Mouse (Mus musculus): Measurements from ENCODE around the gene Galnt11. TPM values are rescaled to one million over a fixed set of nuclear protein-coding genes. Genes with fewer than 3 reads are reported as not detected.

The Galnt11 gene
- polyA plus RNA-seq, 1 experiment: 8.7 TPM

GRCm38 (mm10) chr5:25243101-25243500, 21.4 kb downstream of the Galnt11 start:
- TF ChIP-seq TCF12 (IDR thresholded peaks at IDR 0.05; ENCODE audit: insufficient read depth, poor library complexity, severe bottlenecking): no peak
- no peak for TF ChIP-seq USF1 (IDR thresholded peaks at IDR 0.05; ENCODE audit: low read depth)
- no peak for TF ChIP-seq CEBPB (IDR thresholded peaks at IDR 0.05; ENCODE audit: insufficient read depth, poor library complexity, severe bottlenecking)
- no peak for TF ChIP-seq E2F4 (IDR thresholded peaks at IDR 0.05; ENCODE audit: insufficient read depth)
- TF ChIP-seq POLR2AphosphoS2 (IDR thresholded peaks at IDR 0.05; ENCODE audit: insufficient read length, low read depth): no peak
- TF ChIP-seq MYOD1 (IDR thresholded peaks at IDR 0.05; ENCODE audit: control insufficient read depth in 1 of 3, insufficient read length in 2 of 3, low read depth in 2 of 3): no peak
- no peak for TF ChIP-seq REST (IDR thresholded peaks at IDR 0.05; ENCODE audit: insufficient read depth, insufficient read length)
- TF ChIP-seq POLR2A (IDR thresholded peaks at IDR 0.05; ENCODE audit: insufficient read length, low read depth): no peak
- no peaks in the 10 kb centered on the region for H3K79me2 ChIP-seq (ENCODE audit: control insufficient read depth, insufficient read depth)
- H3K27me3 ChIP-seq (ENCODE audit: control insufficient read depth, insufficient read depth, insufficient read length): no peaks in the 10 kb centered on the region
- H3K4me3 ChIP-seq: no peak overlapping the region
- no peak overlapping the region for H3K4me2 ChIP-seq (ENCODE audit: low read depth)
- H3ac ChIP-seq (ENCODE audit: control insufficient read depth, insufficient read length): no peak overlapping the region
- H3K36me3 ChIP-seq (ENCODE audit: control insufficient read depth, insufficient read depth): no peaks in the 10 kb centered on the region

DNA sequence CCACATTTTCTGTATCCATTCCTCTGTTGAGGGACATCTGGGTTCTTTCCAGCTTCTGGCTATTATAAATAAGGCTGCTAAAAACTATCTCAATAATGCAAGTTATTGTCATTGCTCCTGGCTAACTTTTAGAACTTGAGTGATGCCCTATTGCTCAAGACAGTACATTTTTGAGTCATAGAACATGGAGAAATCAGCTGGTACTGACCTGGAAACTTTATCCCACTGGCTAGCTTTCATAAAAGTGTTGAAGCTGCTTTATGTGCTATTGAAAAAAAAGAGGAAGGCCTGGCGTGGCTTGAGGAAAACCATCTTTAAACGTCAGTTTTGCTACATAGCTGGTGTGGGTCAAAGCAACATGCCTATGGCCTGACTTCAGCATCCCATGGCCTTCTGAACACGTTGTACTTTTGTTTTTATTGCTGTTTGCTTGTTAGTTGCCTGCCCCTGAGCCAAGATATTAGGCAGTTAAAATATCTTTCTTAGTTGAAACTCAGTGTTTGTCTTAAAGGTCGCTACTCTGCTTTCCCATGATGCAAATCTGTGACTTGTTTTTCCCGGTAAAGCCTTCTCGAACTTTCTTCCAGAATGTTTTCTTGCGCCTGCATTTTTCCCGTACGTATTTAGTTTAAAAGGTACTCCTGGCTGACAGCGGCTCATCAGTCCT, 24.2 kb downstream of the Galnt11 start:
- Histone ChIP-seq H3K36me3 (ENCODE audit: control insufficient read depth, insufficient read depth) (peaks cover under 1% of the 10 kb centered on the region), H3K4me3 (no peak overlapping the region), H3ac (ENCODE audit: control insufficient read depth, insufficient read length) (no peak overlapping the region), H3K27me3 (ENCODE audit: control insufficient read depth, insufficient read depth, insufficient read length) (no peaks in the 10 kb centered on the region), H3K4me2 (ENCODE audit: low read depth) (no peak overlapping the region), H3K79me2 (ENCODE audit: control insufficient read depth, insufficient read depth) (no peaks in the 10 kb centered on the region)
- TF ChIP-seq MYOG (IDR thresholded peaks at IDR 0.05; ENCODE audit: control insufficient read depth in 1 of 3, insufficient read depth in 1 of 3, insufficient read length in 2 of 3, low read depth in 2 of 3): no peak
- TF ChIP-seq REST (IDR thresholded peaks at IDR 0.05; ENCODE audit: insufficient read depth, insufficient read length): no peak
- TF ChIP-seq MYOD1 (IDR thresholded peaks at IDR 0.05; ENCODE audit: control insufficient read depth in 1 of 3, insufficient read length in 2 of 3, low read depth in 2 of 3): no peak
- no peak for TF ChIP-seq TCF3 (IDR thresholded peaks at IDR 0.05; ENCODE audit: insufficient read length, low read depth)
- no peak for TF ChIP-seq SRF (IDR thresholded peaks at IDR 0.05; ENCODE audit: control insufficient read depth, insufficient read length, low read depth)
- no peak for TF ChIP-seq TCF12 (IDR thresholded peaks at IDR 0.05; ENCODE audit: insufficient read depth, poor library complexity, severe bottlenecking)
- no peak for TF ChIP-seq E2F4 (IDR thresholded peaks at IDR 0.05; ENCODE audit: insufficient read depth)
- no peak for TF ChIP-seq POLR2A (IDR thresholded peaks at IDR 0.05; ENCODE audit: insufficient read length, low read depth)

GRCm38 (mm10) chr5:25246473-25246865, 24.8 kb downstream of the Galnt11 start:
- no peak overlapping the region for H3K4me3 ChIP-seq
- no peaks in the 10 kb centered on the region for H3K79me2 ChIP-seq (ENCODE audit: control insufficient read depth, insufficient read depth)
- no peak overlapping the region for H3ac ChIP-seq (ENCODE audit: control insufficient read depth, insufficient read length)
- TF ChIP-seq TCF12 (IDR thresholded peaks at IDR 0.05; ENCODE audit: insufficient read depth, poor library complexity, severe bottlenecking) (no peak), TCF3 (IDR thresholded peaks at IDR 0.05; ENCODE audit: insufficient read length, low read depth) (no peak), CEBPB (IDR thresholded peaks at IDR 0.05; ENCODE audit: insufficient read depth, poor library complexity, severe bottlenecking) (no peak), POLR2A (IDR thresholded peaks at IDR 0.05; ENCODE audit: insufficient read length, low read depth) (no peak), REST (IDR thresholded peaks at IDR 0.05; ENCODE audit: insufficient read depth, insufficient read length) (no peak), POLR2AphosphoS2 (IDR thresholded peaks at IDR 0.05; ENCODE audit: insufficient read length, low read depth) (no peak), MAX (IDR thresholded peaks at IDR 0.05; ENCODE audit: low read depth) (no peak), MYOD1 (IDR thresholded peaks at IDR 0.05; ENCODE audit: control insufficient read depth in 1 of 3, insufficient read length in 2 of 3, low read depth in 2 of 3) (no peak), MYOG (IDR thresholded peaks at IDR 0.05; ENCODE audit: control insufficient read depth in 1 of 3, insufficient read depth in 1 of 3, insufficient read length in 2 of 3, low read depth in 2 of 3) (no peak), E2F4 (IDR thresholded peaks at IDR 0.05; ENCODE audit: insufficient read depth) (no peak), SRF (IDR thresholded peaks at IDR 0.05; ENCODE audit: control insufficient read depth, insufficient read length, low read depth) (no peak), USF1 (IDR thresholded peaks at IDR 0.05; ENCODE audit: low read depth) (no peak)
- H3K27me3 ChIP-seq (ENCODE audit: control insufficient read depth, insufficient read depth, insufficient read length): no peaks in the 10 kb centered on the region
- no peak overlapping the region for H3K4me2 ChIP-seq (ENCODE audit: low read depth)
- H3K36me3 ChIP-seq (ENCODE audit: control insufficient read depth, insufficient read depth): peaks cover 6% of the 10 kb centered on the region

GRCm38 (mm10) chr5:25247036-25247435, 25.3 kb downstream of the Galnt11 start:
- no peak overlapping the region for H3K4me2 ChIP-seq (ENCODE audit: low read depth)
- no peak overlapping the region for H3K4me3 ChIP-seq
- TF ChIP-seq POLR2A (IDR thresholded peaks at IDR 0.05; ENCODE audit: insufficient read length, low read depth) (no peak), CEBPB (IDR thresholded peaks at IDR 0.05; ENCODE audit: insufficient read depth, poor library complexity, severe bottlenecking) (no peak), REST (IDR thresholded peaks at IDR 0.05; ENCODE audit: insufficient read depth, insufficient read length) (no peak), TCF3 (IDR thresholded peaks at IDR 0.05; ENCODE audit: insufficient read length, low read depth) (no peak), SRF (IDR thresholded peaks at IDR 0.05; ENCODE audit: control insufficient read depth, insufficient read length, low read depth) (no peak), MYOG (IDR thresholded peaks at IDR 0.05; ENCODE audit: control insufficient read depth in 1 of 3, insufficient read depth in 1 of 3, insufficient read length in 2 of 3, low read depth in 2 of 3) (no peak), MYOD1 (IDR thresholded peaks at IDR 0.05; ENCODE audit: control insufficient read depth in 1 of 3, insufficient read length in 2 of 3, low read depth in 2 of 3) (no peak), E2F4 (IDR thresholded peaks at IDR 0.05; ENCODE audit: insufficient read depth) (no peak), TCF12 (IDR thresholded peaks at IDR 0.05; ENCODE audit: insufficient read depth, poor library complexity, severe bottlenecking) (no peak), MAX (IDR thresholded peaks at IDR 0.05; ENCODE audit: low read depth) (no peak), USF1 (IDR thresholded peaks at IDR 0.05; ENCODE audit: low read depth) (no peak), POLR2AphosphoS2 (IDR thresholded peaks at IDR 0.05; ENCODE audit: insufficient read length, low read depth) (no peak)
- no peaks in the 10 kb centered on the region for H3K27me3 ChIP-seq (ENCODE audit: control insufficient read depth, insufficient read depth, insufficient read length)
- H3ac ChIP-seq (ENCODE audit: control insufficient read depth, insufficient read length): no peak overlapping the region
- H3K36me3 ChIP-seq (ENCODE audit: control insufficient read depth, insufficient read depth): peaks cover 11% of the 10 kb centered on the region
- H3K79me2 ChIP-seq (ENCODE audit: control insufficient read depth, insufficient read depth): no peaks in the 10 kb centered on the region
